Mouse (Mus musculus) limb, embryonic 12.5 days (tissue): ENCODE measurements around the gene Pou3f4. TPM values are rescaled to one million over a fixed set of nuclear protein-coding genes. Genes with fewer than 3 reads are reported as not detected.

Experiments
- ATAC-seq: fragments of 200-750 bp; cut with Nextera tagmentation; 2 replicates; pipeline ENCODE4 v1.8.0; 2017; ENCODE audit warnings: low read depth, moderate TSS enrichment; ENCODE audit not compliant: insufficient number of reproducible peaks, insufficient read depth, low FRiP score, low TSS enrichment
- H3K27ac ChIP-seq: fragments of 300-500 bp; sonication (generic); 2 replicates; pipeline ENCODE4 v1.5.1; 2016; ENCODE audit warnings: mild to moderate bottlenecking, moderate library complexity
- H3K27me3 ChIP-seq: fragments of 300-500 bp; sonication (generic); 2 replicates; pipeline ENCODE4 v1.6.1; 2016; ENCODE audit warnings: mild to moderate bottlenecking, moderate library complexity
- H3K36me3 ChIP-seq: fragments of 300-500 bp; sonication (generic); 2 replicates; pipeline ENCODE4 v1.6.1; 2016; ENCODE audit warnings: mild to moderate bottlenecking, moderate library complexity
- H3K4me1 ChIP-seq: fragments of 300-500 bp; sonication (generic); replicated peaks from 2 replicates; pipeline ENCODE4 v1.6.1; 2016
- H3K4me2 ChIP-seq: fragments of 300-500 bp; sonication (generic); 2 replicates; pipeline ENCODE4 v1.6.1; 2016; ENCODE audit warnings: mild to moderate bottlenecking, moderate library complexity
- H3K4me3 ChIP-seq: fragments of 300-500 bp; sonication (generic); replicated peaks from 2 replicates; pipeline ENCODE4 v1.5.1; 2016; ENCODE audit warnings: mild to moderate bottlenecking
- H3K9ac ChIP-seq: fragments of 300-500 bp; sonication (generic); replicated peaks from 2 replicates; pipeline ENCODE4 v1.6.1; 2016; ENCODE audit warnings: mild to moderate bottlenecking, moderate library complexity
- H3K9me3 ChIP-seq: fragments of 300-500 bp; sonication (generic); 2 replicates; pipeline ENCODE4 v1.6.1; 2016; ENCODE audit warnings: mild to moderate bottlenecking, moderate library complexity
- WGBS: fragments of 180-500 bp; shearing (Covaris S2); methylation state at CpG from one replicate; pipeline ENCODE4 v1.1.7; 2016; 5-methylcytosine and 5-hydroxymethylcytosine counted together
- polyA plus RNA-seq: library from polyadenylated mRNA; unstranded; fragments of >200 nt; fragmentation: Nextera tagmentation; extraction: Ambion mirVana; gene quantifications from 2 replicates; pipeline ENCODE4 v1.2.1, GENCODE M21; 2016

The Pou3f4 gene
- polyA plus RNA-seq, 1 experiment from 2014 or later = 0.11 TPM

DNA sequence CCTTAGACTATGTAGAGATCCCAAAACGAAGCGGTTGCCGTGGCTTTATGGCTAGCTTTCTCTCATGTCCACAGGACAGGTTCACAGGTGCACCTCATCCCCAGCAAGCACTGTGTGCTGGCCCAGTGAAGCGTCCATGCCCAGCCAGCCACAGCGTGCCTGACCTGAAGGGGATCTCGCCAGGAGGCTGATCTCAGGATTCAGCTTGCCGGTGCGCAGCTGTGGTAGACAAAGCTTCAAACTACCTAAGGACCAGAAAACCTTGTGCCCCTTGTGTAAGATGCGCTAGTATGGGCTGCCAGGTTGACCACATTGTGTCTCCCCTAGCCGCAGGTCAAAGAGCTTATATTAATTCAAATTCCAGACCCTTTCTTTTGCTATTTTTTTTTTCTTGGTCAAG, 3.1 kb downstream of the Pou3f4 start:
- H3K9ac ChIP-seq = no peak overlapping the region
- no peak overlapping the region; the same call in 1 of the 2 replicates for H3K4me2 ChIP-seq
- ATAC-seq = no peak
- no peak overlapping the region for H3K27ac ChIP-seq
- peaks cover 44% of the 10 kb centered on the region for H3K27me3 ChIP-seq
- WGBS = 16% methylated on average over 10 of the region's 10 CpGs
- H3K4me1 ChIP-seq = no peaks in the 10 kb centered on the region
- H3K36me3 ChIP-seq = no peaks in the 10 kb centered on the region
- H3K4me3 ChIP-seq = no peak overlapping the region
- no peaks in the 10 kb centered on the region for H3K9me3 ChIP-seq

DNA sequence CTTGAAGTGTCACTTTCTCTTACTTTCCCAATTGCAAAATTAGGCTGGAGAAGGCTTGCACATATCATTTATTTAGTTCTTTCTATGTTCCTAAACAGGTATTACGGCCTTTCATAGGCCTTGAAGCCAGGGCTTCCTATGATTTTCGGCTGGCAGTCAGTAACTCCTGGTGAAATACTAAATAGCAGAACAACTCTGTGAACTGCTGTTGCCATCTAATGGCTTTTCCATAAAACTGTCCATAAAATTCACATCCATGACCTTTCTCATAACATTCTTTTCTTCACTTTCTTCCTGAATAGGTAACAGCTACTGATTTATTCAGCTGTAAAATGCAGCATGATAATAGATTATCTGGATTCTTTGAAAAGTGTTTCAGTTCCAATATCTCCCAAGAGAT, 23.4 kb downstream of the Pou3f4 start:
- no peak overlapping the region for H3K4me2 ChIP-seq
- no peaks in the 10 kb centered on the region for H3K4me1 ChIP-seq

DNA sequence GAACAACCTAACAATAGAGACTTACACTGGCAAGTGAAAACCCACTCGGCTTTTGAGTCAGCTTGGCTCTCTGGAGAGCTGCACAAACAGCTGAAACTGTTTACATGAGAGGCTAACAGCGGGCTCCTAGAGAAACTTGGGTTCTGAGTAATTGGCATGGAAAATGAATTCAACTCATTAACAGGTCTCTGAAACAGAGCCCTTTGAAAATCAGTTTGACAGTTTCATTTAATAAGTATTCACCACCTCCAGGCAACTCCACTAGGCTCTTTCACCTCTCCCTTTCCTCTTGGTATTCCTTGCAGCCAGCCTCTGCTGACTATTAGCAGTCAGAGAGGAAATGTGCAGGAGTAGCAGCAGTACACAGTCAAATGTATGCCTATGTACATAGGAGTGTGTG, 37.2 kb downstream of the Pou3f4 start:
- Histone ChIP-seq H3K9ac (no peak overlapping the region), H3K4me3 (no peak overlapping the region), H3K27me3 (no peaks in the 10 kb centered on the region), H3K4me2 (no peak overlapping the region), H3K9me3 (no peaks in the 10 kb centered on the region), H3K27ac (no peak overlapping the region), H3K36me3 (no peaks in the 10 kb centered on the region), H3K4me1 (no peaks in the 10 kb centered on the region)
- ATAC-seq = no peak
- WGBS = 49% methylated on average over 2 of the region's 2 CpGs

More for the DNA sequence above, 23.4 kb downstream of the Pou3f4 start:
- ATAC-seq = no peak
- H3K27me3 ChIP-seq = no peaks in the 10 kb centered on the region
- 64% methylated on average over 2 of the region's 2 CpGs for WGBS
- H3K9me3 ChIP-seq = no peaks in the 10 kb centered on the region
- H3K4me3 ChIP-seq = no peak overlapping the region
- H3K27ac ChIP-seq = no peak overlapping the region
- no peak overlapping the region for H3K9ac ChIP-seq
- no peaks in the 10 kb centered on the region for H3K36me3 ChIP-seq
